Mouse (Mus musculus) bone marrow, adult 2 months (tissue): ENCODE data around the gene Slc35e1.

ENCODE experiments used
- CTCF ChIP-seq: fragments of 200-500 bp; IDR thresholded peaks from 2 replicates; pipeline ENCODE4 v1.5.1; 2011; ENCODE audit warnings: low read length, control low read depth; ENCODE audit not compliant: control insufficient read depth, insufficient read depth
- POLR2A ChIP-seq: fragments of 200-500 bp; IDR thresholded peaks from 2 replicates; pipeline ENCODE4 v1.6.1; 2011; ENCODE audit warnings: low read depth, mild to moderate bottlenecking, control low read depth, low read length, borderline replicate concordance; ENCODE audit not compliant: control insufficient read depth

DNA sequence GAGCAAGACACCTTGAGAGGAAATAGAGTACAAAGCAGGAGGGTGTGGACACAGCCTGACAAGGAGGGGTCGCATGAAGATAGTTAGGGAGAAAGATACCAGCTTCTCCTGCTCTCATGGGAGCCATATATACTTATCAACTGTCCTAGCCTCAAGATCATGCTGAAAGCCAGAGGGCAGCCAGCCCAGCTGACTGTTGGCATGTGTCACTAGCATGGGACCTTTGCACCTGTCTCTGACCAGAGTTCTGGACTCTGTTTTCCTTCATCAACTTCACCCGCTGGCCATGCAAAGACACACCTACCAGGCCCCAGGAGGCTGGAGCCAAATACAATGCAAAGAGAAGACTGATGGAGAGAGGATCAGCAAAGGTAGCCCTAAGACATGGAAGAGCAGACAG, 23.2 kb downstream of the Slc35e1 start:
- TF ChIP-seq CTCF (no peak), POLR2A (no peak)
